Mouse (Mus musculus) embryonic facial prominence, embryonic 14.5 days (tissue): ENCODE measurements around the gene Hoxc11. TPM values are rescaled to one million over a fixed set of nuclear protein-coding genes. Genes with fewer than 3 reads are reported as not detected.

Source experiments
- ATAC-seq: fragments of 200-750 bp; cut with Nextera tagmentation; 2 replicates; pipeline ENCODE4 v1.8.0; 2017; ENCODE audit warnings: low read depth, moderate number of reproducible peaks, moderate TSS enrichment
- DNase-seq: peaks from one replicate; pipeline ENCODE4 v3.0.0-alpha.2; 2015; ENCODE audit warnings: low spot score
- H3K27ac ChIP-seq: fragments of 300-500 bp; sonication (generic); replicated peaks from 2 replicates; pipeline ENCODE4 v1.5.1; 2014; ENCODE audit warnings: low read depth, mild to moderate bottlenecking, low read length, moderate library complexity
- H3K27me3 ChIP-seq: fragments of 300-500 bp; sonication (generic); replicated peaks from 2 replicates; pipeline ENCODE4 v1.6.1; 2014; ENCODE audit warnings: low read length; ENCODE audit not compliant: control insufficient read depth, insufficient read depth
- H3K36me3 ChIP-seq: fragments of 300-500 bp; sonication (generic); 2 replicates; pipeline ENCODE4 v1.6.1; 2014; ENCODE audit warnings: low read length, mixed read lengths; ENCODE audit not compliant: control insufficient read depth, insufficient read depth
- H3K4me1 ChIP-seq: fragments of 300-500 bp; sonication (generic); 2 replicates; pipeline ENCODE4 v1.6.1; 2014; ENCODE audit warnings: antibody characterized with exemption, low read length; ENCODE audit not compliant: control insufficient read depth, insufficient read depth
- H3K4me2 ChIP-seq: fragments of 300-500 bp; sonication (generic); 2 replicates; pipeline ENCODE4 v1.6.1; 2014; ENCODE audit warnings: low read depth, mild to moderate bottlenecking, low read length, moderate library complexity, mixed read lengths
- H3K4me3 ChIP-seq: fragments of 300-500 bp; sonication (generic); 2 replicates; pipeline ENCODE4 v1.5.1; 2014; ENCODE audit warnings: low read depth, mild to moderate bottlenecking, low read length
- H3K9ac ChIP-seq: fragments of 300-500 bp; sonication (generic); 2 replicates; pipeline ENCODE4 v1.6.1; 2014; ENCODE audit warnings: low read depth, mild to moderate bottlenecking, low read length, moderate library complexity, mixed read lengths
- H3K9me3 ChIP-seq: fragments of 300-500 bp; sonication (generic); 2 replicates; pipeline ENCODE4 v1.6.1; 2016; ENCODE audit warnings: low read length; ENCODE audit not compliant: control insufficient read depth
- whole genome bisulfite sequencing: fragments of 180-500 bp; shearing (Covaris S2); extraction: QIAGEN DNeasy Blood & Tissue Kit; methylation state at CpG from one replicate; pipeline ENCODE4 v1.1.7; 2014; 5-methylcytosine and 5-hydroxymethylcytosine counted together
- polyA plus RNA-seq: library from polyadenylated mRNA; unstranded; fragments of >200 nt; fragmentation: Nextera tagmentation; extraction: Ambion mirVana; gene quantifications from 2 replicates; pipeline ENCODE4 v1.2.1, GENCODE M21; 2014

Hoxc11 gene
- polyA plus RNA-seq, 1 experiment from 2014 or later = not detected

GRCm38 (mm10) chr15:102980912-102981311 is 26.7 kb downstream of the Hoxc11 start:
- no peak for DNase-seq
- H3K9ac ChIP-seq = no peak overlapping the region
- H3K4me3 ChIP-seq = peak overlapping the region; percentile 21
- 1% methylated on average over 14 of the region's 14 CpGs for WGBS
- no peaks in the 10 kb centered on the region for H3K4me1 ChIP-seq
- ATAC-seq = no peak
- no peak overlapping the region for H3K27ac ChIP-seq
- peak overlapping the region; percentile 41 for H3K4me2 ChIP-seq
- H3K36me3 ChIP-seq = no peaks in the 10 kb centered on the region
- peaks cover 99% of the 10 kb centered on the region for H3K27me3 ChIP-seq
- H3K9me3 ChIP-seq = no peaks in the 10 kb centered on the region

GRCm38 (mm10) chr15:102981379-102982288 is 27.4 kb downstream of the Hoxc11 start:
- Histone ChIP-seq H3K27ac (no peak overlapping the region), H3K9me3 (no peaks in the 10 kb centered on the region), H3K4me3 (peak overlapping the region; percentile 21), H3K27me3 (peaks cover 99% of the 10 kb centered on the region), H3K36me3 (no peaks in the 10 kb centered on the region), H3K4me1 (no peaks in the 10 kb centered on the region), H3K4me2 (peak overlapping the region; percentile 41), H3K9ac (no peak overlapping the region)
- DNase-seq = no peak
- ATAC-seq = no peak
- under 1% methylated on average over 53 of the region's 88 CpGs for WGBS

DNA sequence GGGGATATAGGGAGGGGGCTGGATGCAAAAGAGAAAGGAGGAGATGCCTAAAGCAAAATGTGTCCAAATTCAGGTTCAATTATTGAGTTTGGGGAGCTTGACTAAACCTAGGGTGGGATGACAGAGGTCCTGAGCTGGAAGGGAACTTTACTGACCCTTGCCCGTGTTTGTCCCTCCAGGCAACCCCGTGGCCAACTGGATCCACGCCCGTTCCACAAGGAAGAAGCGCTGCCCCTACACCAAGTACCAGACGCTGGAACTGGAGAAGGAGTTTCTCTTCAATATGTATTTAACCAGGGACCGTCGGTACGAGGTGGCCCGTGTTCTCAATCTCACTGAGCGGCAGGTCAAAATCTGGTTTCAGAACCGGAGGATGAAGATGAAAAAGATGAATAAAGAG is 29.5 kb downstream of the Hoxc11 start:
- DNase-seq (no peak), ATAC-seq (no peak)
- under 1% methylated on average over 12 of the region's 12 CpGs for WGBS
- Histone ChIP-seq H3K4me3 (no peak overlapping the region), H3K27me3 (peaks cover 99% of the 10 kb centered on the region), H3K4me2 (no peak overlapping the region), H3K36me3 (no peaks in the 10 kb centered on the region), H3K9me3 (no peaks in the 10 kb centered on the region), H3K9ac (no peak overlapping the region), H3K27ac (no peak overlapping the region), H3K4me1 (no peaks in the 10 kb centered on the region)

DNA sequence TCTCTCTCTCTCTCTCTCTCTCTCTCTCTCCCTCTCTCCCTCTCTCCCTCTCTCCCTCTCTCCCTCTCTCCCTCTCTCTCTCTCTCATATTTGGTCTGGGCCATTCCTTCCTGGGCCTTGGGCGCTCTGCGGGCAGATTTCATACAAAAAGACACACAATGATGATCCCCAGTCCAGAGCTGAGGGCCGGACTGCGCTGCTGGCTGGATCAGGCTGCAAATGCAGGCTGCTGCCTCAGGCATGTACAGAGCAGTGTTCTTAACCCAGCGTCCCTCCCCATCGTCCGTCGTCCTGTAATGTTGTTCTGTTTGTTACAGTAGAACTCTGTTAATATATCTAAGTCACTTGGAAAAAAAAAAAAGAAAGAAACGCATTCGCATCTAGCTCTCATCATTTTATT is 30.3 kb downstream of the Hoxc11 start:
- Histone ChIP-seq H3K27me3 (peaks cover 99% of the 10 kb centered on the region), H3K9ac (no peak overlapping the region), H3K4me2 (no peak overlapping the region), H3K4me3 (no peak overlapping the region), H3K36me3 (no peaks in the 10 kb centered on the region), H3K4me1 (no peaks in the 10 kb centered on the region), H3K27ac (no peak overlapping the region), H3K9me3 (no peaks in the 10 kb centered on the region)
- ATAC-seq (no peak), DNase-seq (no peak)
- WGBS = 1% methylated on average over 10 of the region's 10 CpGs

- H3K36me3 ChIP-seq = no peaks in the 10 kb centered on the region
- WGBS = 9% methylated on average over 3 of the region's 3 CpGs
Observed at GRCm38 (mm10) chr15:102984925-102985324, 30.7 kb downstream of the Hoxc11 start.

DNA sequence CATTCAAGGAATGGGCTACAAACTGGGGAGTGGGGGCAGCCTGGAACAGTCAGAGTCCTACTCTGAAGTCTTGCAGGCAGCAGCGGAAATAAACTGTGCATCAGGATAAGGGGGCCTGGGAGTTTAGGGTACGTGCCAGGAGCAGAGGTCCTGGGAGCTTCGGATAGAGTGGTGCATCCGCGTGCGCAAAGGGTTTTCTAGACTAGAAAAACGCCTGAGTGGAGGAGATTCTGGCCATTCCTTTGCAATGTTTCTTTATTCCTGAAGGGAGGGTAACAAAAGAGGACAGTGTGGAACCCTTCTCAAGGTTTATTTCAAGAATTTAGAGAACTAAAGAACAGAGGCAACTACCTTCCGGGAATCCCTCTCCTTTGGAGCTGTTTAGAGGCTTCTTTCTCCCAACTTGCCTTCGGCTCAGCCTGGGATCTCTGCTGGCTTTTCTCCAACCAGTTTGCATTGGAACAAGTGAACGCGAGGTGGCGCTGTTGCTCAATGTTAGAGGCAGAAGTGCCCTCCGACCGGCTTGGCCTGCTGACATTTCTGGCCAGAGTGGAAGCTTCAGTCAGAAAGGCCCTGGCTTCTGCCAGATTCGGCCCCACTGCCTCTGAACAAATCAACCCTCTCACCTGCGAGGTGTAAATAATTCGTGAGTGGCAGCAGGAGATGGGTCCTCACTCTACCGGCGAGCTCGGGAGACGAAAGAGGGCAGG is 33.1 kb downstream of the Hoxc11 start:
- WGBS = 5% methylated on average over 21 of the region's 21 CpGs

More at GRCm38 (mm10) chr15:102984925-102985324, 30.7 kb downstream of the Hoxc11 start:
- H3K4me3 ChIP-seq = no peak overlapping the region
- no peak for DNase-seq
- no peak overlapping the region for H3K27ac ChIP-seq
- H3K27me3 ChIP-seq = peaks cover 99% of the 10 kb centered on the region
- H3K9ac ChIP-seq = no peak overlapping the region
- no peak overlapping the region for H3K4me2 ChIP-seq
- no peaks in the 10 kb centered on the region for H3K9me3 ChIP-seq
- no peaks in the 10 kb centered on the region for H3K4me1 ChIP-seq
- no peak for ATAC-seq

GRCm38 (mm10) chr15:102988078-102988477 is 33.9 kb downstream of the Hoxc11 start:
- H3K27ac ChIP-seq = no peak overlapping the region
- H3K9ac ChIP-seq = no peak overlapping the region
- no peak overlapping the region for H3K4me2 ChIP-seq
- no peaks in the 10 kb centered on the region for H3K4me1 ChIP-seq
- DNase-seq (no peak), ATAC-seq (no peak)
- H3K27me3 ChIP-seq = peaks cover 97% of the 10 kb centered on the region
- 19% methylated on average over 5 of the region's 5 CpGs for WGBS
- H3K4me3 ChIP-seq = no peak overlapping the region
- no peaks in the 10 kb centered on the region for H3K9me3 ChIP-seq
- H3K36me3 ChIP-seq = no peaks in the 10 kb centered on the region

More for the DNA sequence above, 33.1 kb downstream of the Hoxc11 start:
- Histone ChIP-seq H3K4me3 (no peak overlapping the region), H3K4me2 (no peak overlapping the region), H3K9ac (no peak overlapping the region), H3K36me3 (no peaks in the 10 kb centered on the region), H3K4me1 (no peaks in the 10 kb centered on the region), H3K9me3 (no peaks in the 10 kb centered on the region), H3K27ac (no peak overlapping the region), H3K27me3 (peaks cover 97% of the 10 kb centered on the region)
- peak; percentile 88 for DNase-seq
- no peak for ATAC-seq

GRCm38 (mm10) chr15:102990461-102991397 is 36.5 kb downstream of the Hoxc11 start, which contains the start of gene Hoxc8:
Gene Hoxc8, plus strand, starts transcription at chr15:102990607.
- WGBS = under 1% methylated on average over 40 of the region's 69 CpGs
- H3K27me3 ChIP-seq = peaks cover 96% of the 10 kb centered on the region
- peak within 1 kb of the TSS; percentile 18 for H3K4me3 ChIP-seq
- H3K4me2 ChIP-seq = peak within 1 kb of the TSS; percentile 33
- DNase-seq = no peak
- H3K4me1 ChIP-seq = no peaks in the 10 kb centered on the region
- H3K36me3 ChIP-seq = no peaks in the 10 kb centered on the region
- no peak for ATAC-seq
- H3K9me3 ChIP-seq = no peaks in the 10 kb centered on the region
- H3K9ac ChIP-seq = no peak within 1 kb of the TSS
- no peak within 1 kb of the TSS for H3K27ac ChIP-seq
